11 mouse cellular contexts compared by ENCODE assay signal in genomic region chr6:137156437-137157219, GRCm38 (mm10). TPM values are rescaled to one million over a fixed set of nuclear protein-coding genes. Genes with fewer than 3 reads are reported as not detected.
DNase-seq lines count a peak whose midpoint lies in the region; ATAC-seq and TF ChIP-seq lines count a peak whose summit lies in the region.
"Had no signal": no experiment of that assay in that cellular context is flagged by ENCODE, and none has a peak within 500 bp of the region (broad histone marks: within the 10 kb centered on the region; RNA-seq: fewer than 3 reads in every experiment).

No protein-coding gene starts in this region.

- intact Hi-C loops in gastrocnemius, postnatal 14 days (cut with DNase I; ENCODE audit: low total_unique reads), result no loop called here

- ATAC-seq in CD4-positive, CD25-positive, alpha-beta regulatory T cell, adult 4 months, result no peak
- no peak for ATAC-seq in kidney, postnatal 0 days (replicated peaks; ENCODE audit: low FRiP score, low read depth)
- no peak for ATAC-seq in hindbrain, embryonic 16.5 days
- ATAC-seq: intestine, embryonic 15.5 days had no signal

- H3K9ac ChIP-seq in kidney, postnatal 0 days (ENCODE audit: low read depth, low read length), result no peak overlapping the region
- H3K9ac ChIP-seq in hindbrain, embryonic 16.5 days (ENCODE audit: low read depth, low read length), result no peak overlapping the region
- H3K9ac ChIP-seq: intestine, embryonic 15.5 days had no signal

- no peaks in the 10 kb centered on the region for H3K4me1 ChIP-seq in kidney, postnatal 0 days (replicated peaks; ENCODE audit: insufficient read depth, low read length)
- H3K4me1 ChIP-seq in hindbrain, embryonic 16.5 days (ENCODE audit: control insufficient read depth, insufficient read depth, low read depth, low read length), result no peaks in the 10 kb centered on the region

- TF ChIP-seq CTCF in kidney, postnatal 0 days (IDR thresholded peaks at IDR 0.05; ENCODE audit: low read depth), result no peak

- no peak overlapping the region; the same call in 1 of the 2 replicates for H3K27ac ChIP-seq in kidney, postnatal 0 days
- H3K27ac ChIP-seq in hindbrain, embryonic 16.5 days (ENCODE audit: low read depth, low read length), result no peak overlapping the region
- H3K27ac ChIP-seq: intestine, embryonic 15.5 days had no signal

- H3K4me3 ChIP-seq in kidney, postnatal 0 days (replicated peaks; ENCODE audit: low read depth, low read length), result no peak overlapping the region
- no peak overlapping the region for H3K4me3 ChIP-seq in hindbrain, embryonic 16.5 days (ENCODE audit: low read length)
- H3K4me3 ChIP-seq: intestine, embryonic 15.5 days had no signal

- H3K27me3 ChIP-seq in kidney, postnatal 0 days (ENCODE audit: insufficient read depth, low read length), result no peaks in the 10 kb centered on the region
- H3K27me3 ChIP-seq in hindbrain, embryonic 16.5 days (replicated peaks; ENCODE audit: control insufficient read depth, insufficient read depth, low read length), result no peaks in the 10 kb centered on the region
- H3K27me3 ChIP-seq: intestine, embryonic 15.5 days had no signal

- no peak overlapping the region for H3K4me2 ChIP-seq in kidney, postnatal 0 days (ENCODE audit: low read length)
- H3K4me2 ChIP-seq in hindbrain, embryonic 16.5 days (ENCODE audit: low read length), result no peak overlapping the region
- H3K4me2 ChIP-seq: intestine, embryonic 15.5 days; midbrain, embryonic 11.5 days had no signal

- H3K9me3 ChIP-seq in kidney, postnatal 0 days (replicated peaks; ENCODE audit: low read length), result no peaks in the 10 kb centered on the region
- no peaks in the 10 kb centered on the region for H3K9me3 ChIP-seq in hindbrain, embryonic 16.5 days (ENCODE audit: control insufficient read depth, low read length)
- H3K9me3 ChIP-seq: intestine, embryonic 15.5 days had no signal

- no peaks in the 10 kb centered on the region for H3K36me3 ChIP-seq in kidney, postnatal 0 days (ENCODE audit: insufficient read depth, low read length)
- no peaks in the 10 kb centered on the region for H3K36me3 ChIP-seq in hindbrain, embryonic 16.5 days (ENCODE audit: control insufficient read depth, insufficient read depth, low read length)
- H3K36me3 ChIP-seq: intestine, embryonic 15.5 days had no signal

- peak; percentile 16 for DNase-seq in CD4-positive, CD25-positive, alpha-beta regulatory T cell, adult 2 months (ENCODE audit: low read depth, low spot score)
- peak; percentile 43 for DNase-seq in kidney, postnatal 0 days (ENCODE audit: low spot score)
- no peak for DNase-seq in kidney, adult 18-20 months
- peak; percentile 28 for DNase-seq in gastrocnemius, postnatal 14 days
- peak; percentile 35 to 43 for DNase-seq in lung, postnatal 4 days
- DNase-seq in layer of hippocampus, postnatal 14 days (ENCODE audit: low spot score in 2 of 2), result no peak
- DNase-seq: spleen, adult 18-20 months had no signal

- WGBS in kidney, postnatal 0 days, result 71% methylated on average over 11 of the region's 11 CpGs
- 80% methylated on average over 11 of the region's 11 CpGs for WGBS in hindbrain, embryonic 16.5 days

RNA-seq across cellular contexts. Expression of gene Rerg, which starts 13.7 kb away (rescaled TPM):
- polyA plus RNA-seq in CD4-positive, CD25-positive, alpha-beta regulatory T cell, adult 4 months (2017; shearing (Covaris generic)), result not detected
- polyA plus RNA-seq in kidney, postnatal 0 days (2015; fragmentation: Nextera tagmentation; extraction: Ambion mirVana), result 23.9 and 24.5 TPM in 2 replicates
- 1 to 10 TPM; 2.1 to 4.4 TPM for total RNA-seq in gastrocnemius, postnatal 14 days (2021)
- total RNA-seq in layer of hippocampus, postnatal 14 days (2021), result 10 to 100 TPM; 42.1 to 47.8 TPM
- polyA plus RNA-seq in hindbrain, embryonic 16.5 days (2015; fragmentation: Nextera tagmentation; extraction: Ambion mirVana), result 7.9 and 9.0 TPM in 2 replicates

Comparison
In these comparisons a context has a peak if more than half of its experiments do, and no peak if none do; other contexts are left out.
1. DNase-seq: peak in CD4-positive, CD25-positive, alpha-beta regulatory T cell, adult 2 months (single experiment), kidney, postnatal 0 days (single experiment), gastrocnemius, postnatal 14 days (single experiment) and lung, postnatal 4 days (2 of 2); none in kidney, adult 18-20 months (single experiment) and layer of hippocampus, postnatal 14 days (0 of 2).